Mouse (Mus musculus) myocyte (in vitro differentiated cells): ENCODE data around the gene Camk2d. TPM values are rescaled to one million over a fixed set of nuclear protein-coding genes. Genes with fewer than 3 reads are reported as not detected.
A peak's percentile ranks its signal among the peaks of the same experiment; 100 is the strongest.

Experiments
- H3K27me3 ChIP-seq: one replicate; pipeline ENCODE4 v1.6.1; 2011; ENCODE audit not compliant: control insufficient read depth, insufficient read depth, insufficient read length
- H3K36me3 ChIP-seq: one replicate; pipeline ENCODE4 v1.6.1; 2011; ENCODE audit not compliant: control insufficient read depth, insufficient read depth
- H3K4me2 ChIP-seq: one replicate; pipeline ENCODE4 v1.6.1; 2011; ENCODE audit warnings: low read depth, control low read depth
- H3K4me3 ChIP-seq: one replicate; pipeline ENCODE4 v1.5.1; 2011; ENCODE audit warnings: mild to moderate bottlenecking, control low read depth, moderate library complexity
- H3K79me2 ChIP-seq: one replicate; pipeline ENCODE4 v1.6.1; 2011; ENCODE audit not compliant: control insufficient read depth, insufficient read depth
- H3ac ChIP-seq: one replicate; pipeline ENCODE4 v1.6.1; 2011; ENCODE audit not compliant: control insufficient read depth, insufficient read length
- CEBPB ChIP-seq: IDR thresholded peaks from 2 replicates; pipeline ENCODE4 v1.6.1; 2011; ENCODE audit warnings: mild to moderate bottlenecking, moderate library complexity; ENCODE audit not compliant: poor library complexity, insufficient read depth, severe bottlenecking
- E2F4 ChIP-seq: IDR thresholded peaks from one replicate; pipeline ENCODE4 v1.6.1; 2011; ENCODE audit warnings: mild to moderate bottlenecking, control low read depth, moderate library complexity; ENCODE audit not compliant: insufficient read depth
- MAX ChIP-seq: IDR thresholded peaks from one replicate; pipeline ENCODE4 v1.6.1; 2011; ENCODE audit warnings: low read depth, mild to moderate bottlenecking, control low read depth
- MYOD1 ChIP-seq, 3 experiments: IDR thresholded peaks; one replicate each; pipeline ENCODE4 v1.6.1; 2011; ENCODE audit warnings: control low read depth in 2 of 3, low read depth in 2 of 3, mild to moderate bottlenecking in 2 of 3, moderate library complexity in 1 of 3; ENCODE audit not compliant: insufficient read length in 2 of 3, control insufficient read depth in 1 of 3
- MYOG ChIP-seq, 3 experiments: IDR thresholded peaks; one replicate each; pipeline ENCODE4 v1.6.1; 2011; ENCODE audit warnings: control low read depth in 2 of 3, low read depth in 2 of 3, mild to moderate bottlenecking in 2 of 3; ENCODE audit not compliant: insufficient read length in 2 of 3, control insufficient read depth in 1 of 3, insufficient read depth in 1 of 3
- POLR2A ChIP-seq: IDR thresholded peaks from one replicate; pipeline ENCODE4 v1.6.1; 2011; ENCODE audit warnings: low read depth, mild to moderate bottlenecking, control low read depth, moderate library complexity; ENCODE audit not compliant: insufficient read length
- POLR2AphosphoS2 ChIP-seq: IDR thresholded peaks from one replicate; pipeline ENCODE4 v1.6.1; 2011; ENCODE audit warnings: low read depth, control low read depth; ENCODE audit not compliant: insufficient read length
- REST ChIP-seq: IDR thresholded peaks from one replicate; pipeline ENCODE4 v1.6.1; 2011; ENCODE audit warnings: mild to moderate bottlenecking, control low read depth, moderate library complexity; ENCODE audit not compliant: insufficient read depth, insufficient read length
- SRF ChIP-seq: IDR thresholded peaks from one replicate; pipeline ENCODE4 v1.6.1; 2011; ENCODE audit warnings: low read depth; ENCODE audit not compliant: control insufficient read depth, insufficient read length
- TCF12 ChIP-seq: IDR thresholded peaks from one replicate; pipeline ENCODE4 v1.6.1; 2011; ENCODE audit warnings: mild to moderate bottlenecking, control low read depth; ENCODE audit not compliant: poor library complexity, insufficient read depth, severe bottlenecking
- TCF3 ChIP-seq: IDR thresholded peaks from one replicate; pipeline ENCODE4 v1.6.1; 2011; ENCODE audit warnings: low read depth, control low read depth; ENCODE audit not compliant: insufficient read length
- USF1 ChIP-seq: IDR thresholded peaks from one replicate; pipeline ENCODE4 v1.6.1; 2011; ENCODE audit warnings: low read depth, mild to moderate bottlenecking, control low read depth, moderate library complexity
- polyA plus RNA-seq: library from polyadenylated mRNA; unstranded; fragments of >200 nt; fragmentation: generic; extraction: Trizol; gene quantifications from one replicate; pipeline ENCODE4 v1.2.1, GENCODE M21; 2012; ENCODE audit warnings: missing spikeins

Camk2d gene
- polyA plus RNA-seq, 1 experiment = 22.1 TPM

- Histone ChIP-seq H3K27me3 (no peaks in the 10 kb centered on the region), H3K79me2 (no peaks in the 10 kb centered on the region), H3K36me3 (peaks cover 4% of the 10 kb centered on the region), H3K4me2 (peak overlapping the region; percentile 21), H3ac (no peak overlapping the region), H3K4me3 (no peak overlapping the region)
- TF ChIP-seq E2F4 (no peak), TCF3 (no peak), SRF (no peak), CEBPB (no peak), MYOG (IDR thresholded peaks at IDR 0.05; ENCODE audit: control insufficient read depth in 1 of 3, insufficient read depth in 1 of 3, insufficient read length in 2 of 3, low read depth in 2 of 3) (no peak), MYOD1 (IDR thresholded peaks at IDR 0.05; ENCODE audit: control insufficient read depth in 1 of 3, insufficient read length in 2 of 3, low read depth in 2 of 3) (no peak), POLR2AphosphoS2 (no peak), TCF12 (no peak), POLR2A (no peak), REST (no peak), MAX (no peak), USF1 (no peak)
Observed at GRCm38 (mm10) chr3:126746148-126746803, 150.2 kb downstream of the Camk2d start.

DNA sequence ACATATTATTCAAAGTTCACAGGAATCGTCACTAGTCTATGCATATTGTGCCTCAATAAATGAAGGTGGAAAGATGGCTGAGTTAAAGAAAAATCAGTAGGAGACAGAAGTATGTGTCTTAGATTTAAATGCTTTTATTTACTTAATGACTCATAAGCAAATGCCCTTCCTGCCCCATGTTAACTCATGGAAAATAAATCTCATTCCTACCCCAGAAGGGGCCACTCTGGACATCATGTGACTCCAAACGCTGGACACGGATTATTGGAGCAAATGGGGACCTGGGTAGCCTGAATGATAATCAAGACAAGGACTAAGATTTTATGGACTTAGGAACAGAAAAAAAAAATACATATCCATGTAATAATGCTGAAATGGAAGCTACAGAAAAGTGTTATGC is 151.5 kb downstream of the Camk2d start:
- Histone ChIP-seq H3K79me2 (no peaks in the 10 kb centered on the region), H3K4me2 (no peak overlapping the region), H3K4me3 (no peak overlapping the region), H3K36me3 (peaks cover 1% of the 10 kb centered on the region), H3ac (no peak overlapping the region), H3K27me3 (no peaks in the 10 kb centered on the region)
- TF ChIP-seq POLR2AphosphoS2 = no peak
- TF ChIP-seq TCF12 = no peak
- TF ChIP-seq USF1 = peak; percentile 64
- no peak for TF ChIP-seq CEBPB
- no peak for TF ChIP-seq MYOG (IDR thresholded peaks at IDR 0.05; ENCODE audit: control insufficient read depth in 1 of 3, insufficient read depth in 1 of 3, insufficient read length in 2 of 3, low read depth in 2 of 3)
- TF ChIP-seq SRF = no peak
- TF ChIP-seq POLR2A = no peak
- no peak for TF ChIP-seq MYOD1 (IDR thresholded peaks at IDR 0.05; ENCODE audit: control insufficient read depth in 1 of 3, insufficient read length in 2 of 3, low read depth in 2 of 3)

DNA sequence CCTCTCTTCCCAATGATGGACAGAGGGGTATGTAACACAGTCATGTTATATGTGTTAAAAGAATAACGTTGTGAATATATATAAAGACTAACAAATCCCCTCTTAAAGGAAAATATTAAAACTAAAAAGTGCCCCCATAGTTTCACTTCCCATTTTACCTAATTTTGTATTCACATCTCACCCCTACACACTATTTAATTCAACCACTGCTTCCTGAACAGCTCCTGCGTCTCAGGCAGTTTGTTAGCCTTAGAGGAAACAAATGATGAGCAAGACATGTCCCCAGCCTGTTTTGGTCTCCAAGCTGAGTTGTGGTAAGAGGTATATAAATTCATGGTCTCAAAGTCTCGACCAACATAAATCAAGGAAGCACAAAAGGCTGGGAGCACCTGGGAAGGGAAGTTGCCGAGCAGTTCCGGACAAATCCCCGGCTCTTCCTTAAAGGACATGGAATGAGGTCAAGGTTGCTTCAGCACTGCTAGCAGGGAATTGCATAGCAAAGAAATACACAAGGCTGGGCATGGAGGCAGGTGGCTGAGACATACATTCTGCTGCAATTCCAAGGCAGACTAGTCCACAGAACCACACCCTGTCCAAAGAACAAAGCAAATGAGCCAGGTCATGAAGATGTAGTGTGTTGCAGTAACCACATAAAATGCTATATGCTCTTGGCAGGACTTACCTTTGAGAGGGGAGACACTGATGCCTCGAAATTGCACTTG is 155.4 kb downstream of the Camk2d start:
- TF ChIP-seq USF1 (no peak), TCF3 (no peak), POLR2A (no peak), POLR2AphosphoS2 (no peak), REST (no peak), SRF (no peak)
- Histone ChIP-seq H3K4me2 (no peak overlapping the region), H3K36me3 (no peaks in the 10 kb centered on the region), H3ac (no peak overlapping the region), H3K4me3 (no peak overlapping the region), H3K27me3 (no peaks in the 10 kb centered on the region), H3K79me2 (no peaks in the 10 kb centered on the region)

DNA sequence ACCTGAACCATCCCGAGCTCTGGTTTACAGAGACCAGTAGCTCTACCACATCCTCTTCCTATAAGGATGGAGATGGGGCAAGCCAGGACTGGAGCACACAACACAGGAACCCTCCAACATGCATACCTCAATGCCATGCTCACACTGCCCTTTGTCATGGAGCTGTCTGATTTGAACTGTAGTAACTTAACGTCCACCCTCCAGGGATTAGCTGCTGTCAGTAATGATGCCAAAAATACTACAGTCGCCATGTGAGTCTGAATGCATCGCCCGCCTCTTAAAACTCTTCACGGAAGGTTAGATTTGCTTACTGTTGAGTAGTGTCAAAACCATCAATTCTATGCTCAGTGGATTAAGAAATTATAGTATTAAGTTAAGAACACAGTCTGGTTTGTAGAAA is 156.9 kb downstream of the Camk2d start:
- H3K27me3 ChIP-seq = no peaks in the 10 kb centered on the region
- H3K36me3 ChIP-seq = no peaks in the 10 kb centered on the region
- H3ac ChIP-seq = no peak overlapping the region
- H3K4me2 ChIP-seq = no peak overlapping the region
- TF ChIP-seq MAX = no peak
- TF ChIP-seq CEBPB = no peak
- TF ChIP-seq POLR2AphosphoS2 = no peak
- no peak for TF ChIP-seq TCF12
- no peak for TF ChIP-seq MYOG (IDR thresholded peaks at IDR 0.05; ENCODE audit: control insufficient read depth in 1 of 3, insufficient read depth in 1 of 3, insufficient read length in 2 of 3, low read depth in 2 of 3)
- no peak for TF ChIP-seq REST
- no peak for TF ChIP-seq E2F4
- H3K79me2 ChIP-seq = peaks cover 6% of the 10 kb centered on the region
- no peak overlapping the region for H3K4me3 ChIP-seq

DNA sequence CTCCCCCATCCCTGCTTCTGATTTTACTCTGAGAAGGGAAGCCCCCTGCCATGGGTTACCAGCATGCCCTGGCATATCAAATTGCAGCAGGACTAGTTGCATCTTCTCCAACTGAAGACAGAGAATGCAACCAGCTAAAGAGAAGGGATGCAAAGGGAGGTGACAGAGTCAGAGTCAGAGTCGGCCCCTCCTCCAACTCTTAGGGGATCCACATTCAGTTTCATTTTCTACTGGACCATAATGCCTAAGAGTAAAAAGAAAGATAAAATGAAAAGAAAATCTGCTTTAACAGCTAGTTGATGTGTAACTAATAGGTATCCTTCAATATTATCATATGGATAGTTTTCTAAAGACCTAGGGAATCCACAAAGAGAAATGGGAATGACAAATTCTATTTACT is 162.3 kb downstream of the Camk2d start:
- TF ChIP-seq REST = no peak
- TF ChIP-seq MAX = no peak

More for the DNA sequence above, 162.3 kb downstream of the Camk2d start:
- Histone ChIP-seq H3K36me3 (no peaks in the 10 kb centered on the region), H3K4me3 (no peak overlapping the region), H3K79me2 (peaks cover 9% of the 10 kb centered on the region), H3K27me3 (no peaks in the 10 kb centered on the region), H3K4me2 (no peak overlapping the region), H3ac (no peak overlapping the region)
